Mouse (Mus musculus) forebrain, embryonic 11.5 days (tissue): ENCODE data around the gene Kcnip4. TPM values are rescaled to one million over a fixed set of nuclear protein-coding genes. Genes with fewer than 3 reads are reported as not detected.

Source experiments
- ATAC-seq: fragments of 200-750 bp; cut with Nextera tagmentation; replicated peaks from 2 replicates; pipeline ENCODE4 v1.8.0; 2017; ENCODE audit warnings: moderate TSS enrichment; ENCODE audit not compliant: low FRiP score
- DNase-seq: peaks from one replicate; pipeline ENCODE4 v3.0.0-alpha.2; 2017; ENCODE audit warnings: low spot score
- H3K27ac ChIP-seq: fragments of 300-500 bp; sonication (generic); 2 replicates; pipeline ENCODE4 v1.5.1; 2014; ENCODE audit warnings: low read depth, low read length
- H3K27me3 ChIP-seq: fragments of 300-500 bp; sonication (generic); 2 replicates; pipeline ENCODE4 v1.6.1; 2014; ENCODE audit warnings: mild to moderate bottlenecking, low read length, mixed read lengths; ENCODE audit not compliant: control insufficient read depth, insufficient read depth
- H3K36me3 ChIP-seq: fragments of 300-500 bp; sonication (generic); 2 replicates; pipeline ENCODE4 v1.6.1; 2014; ENCODE audit warnings: mild to moderate bottlenecking, low read length, moderate library complexity, mixed read lengths; ENCODE audit not compliant: control insufficient read depth, insufficient read depth
- H3K4me1 ChIP-seq: fragments of 300-500 bp; sonication (generic); replicated peaks from 2 replicates; pipeline ENCODE4 v1.6.1; 2014; ENCODE audit warnings: low read length, mixed read lengths; ENCODE audit not compliant: control insufficient read depth, insufficient read depth
- H3K4me2 ChIP-seq: fragments of 300-500 bp; sonication (generic); 2 replicates; pipeline ENCODE4 v1.6.1; 2014; ENCODE audit warnings: low read depth, mild to moderate bottlenecking, low read length, moderate library complexity, mixed read lengths; ENCODE audit not compliant: severe bottlenecking
- H3K4me3 ChIP-seq: fragments of 300-500 bp; sonication (generic); 2 replicates; pipeline ENCODE4 v1.5.1; 2014; ENCODE audit warnings: low read depth, low read length
- H3K9ac ChIP-seq: fragments of 300-500 bp; sonication (generic); 2 replicates; pipeline ENCODE4 v1.6.1; 2014; ENCODE audit warnings: low read length
- H3K9me3 ChIP-seq: fragments of 300-500 bp; sonication (generic); 2 replicates; pipeline ENCODE4 v1.6.1; 2016; ENCODE audit warnings: low read length, mixed read lengths; ENCODE audit not compliant: control insufficient read depth
- WGBS: fragments of 180-500 bp; shearing (Covaris S2); extraction: QIAGEN DNeasy Blood & Tissue Kit; methylation state at CpG from one replicate; pipeline ENCODE4 v1.1.7; 2014; 5-methylcytosine and 5-hydroxymethylcytosine counted together
- polyA plus RNA-seq: library from polyadenylated mRNA; unstranded; fragments of >200 nt; fragmentation: Nextera tagmentation; extraction: Ambion mirVana; gene quantifications from 2 replicates; pipeline ENCODE4 v1.2.1, GENCODE M21; 2014

The Kcnip4 gene
- polyA plus RNA-seq, 1 experiment from 2014 or later: 1.7 TPM

DNA sequence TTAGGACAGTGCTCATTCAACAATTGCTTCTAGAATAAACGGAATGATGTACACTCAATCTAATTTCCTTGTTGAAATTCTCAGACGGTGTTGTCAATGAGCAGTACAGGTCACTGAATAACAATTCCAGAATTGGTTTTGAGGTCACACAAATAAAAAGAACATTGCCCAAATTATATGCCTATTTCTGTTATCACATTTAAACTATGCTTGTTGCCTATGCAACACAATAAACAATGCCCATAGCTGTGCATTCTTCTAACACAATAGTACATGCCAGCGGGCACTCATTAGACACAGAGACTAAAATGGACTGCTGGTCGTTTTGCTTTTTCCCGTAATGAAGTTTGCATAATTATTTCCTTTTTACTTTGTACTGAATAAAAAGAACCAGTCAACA is 176.2 kb downstream of the Kcnip4 start:
- Histone ChIP-seq H3K4me2 (no peak overlapping the region), H3K4me1 (no peaks in the 10 kb centered on the region), H3K9ac (no peak overlapping the region), H3K9me3 (no peaks in the 10 kb centered on the region), H3K27ac (no peak overlapping the region), H3K27me3 (no peaks in the 10 kb centered on the region), H3K36me3 (no peaks in the 10 kb centered on the region), H3K4me3 (no peak overlapping the region)
- ATAC-seq (no peak), DNase-seq (no peak)
- 59% methylated on average over 5 of the region's 5 CpGs for WGBS

DNA sequence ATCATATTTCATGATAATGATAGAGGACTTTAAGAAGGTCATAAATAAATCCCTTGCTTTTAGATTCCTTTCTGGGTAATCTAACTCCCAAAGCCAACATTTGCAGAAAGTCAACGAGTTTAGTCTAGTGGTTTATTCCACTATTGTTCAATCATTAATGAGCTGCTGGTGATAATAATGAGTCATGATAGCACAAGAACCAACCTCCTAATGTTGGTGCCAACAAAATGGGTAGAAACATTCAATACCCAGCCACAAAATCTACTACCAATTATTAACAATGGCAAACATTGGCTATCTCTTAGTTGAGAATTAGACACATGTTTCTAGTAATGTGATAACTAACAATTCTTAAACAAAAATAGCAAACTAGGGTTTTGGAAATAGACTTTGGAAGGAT is 180.1 kb downstream of the Kcnip4 start:
- H3K9ac ChIP-seq: no peak overlapping the region
- ATAC-seq (no peak), DNase-seq (no peak)
- no peaks in the 10 kb centered on the region for H3K4me1 ChIP-seq
- no peaks in the 10 kb centered on the region for H3K36me3 ChIP-seq
- H3K27ac ChIP-seq: no peak overlapping the region
- H3K4me2 ChIP-seq: no peak overlapping the region
- H3K9me3 ChIP-seq: no peaks in the 10 kb centered on the region
- no peaks in the 10 kb centered on the region for H3K27me3 ChIP-seq
- no peak overlapping the region for H3K4me3 ChIP-seq
- 80% methylated on average over 1 of the region's 1 CpGs for WGBS

DNA sequence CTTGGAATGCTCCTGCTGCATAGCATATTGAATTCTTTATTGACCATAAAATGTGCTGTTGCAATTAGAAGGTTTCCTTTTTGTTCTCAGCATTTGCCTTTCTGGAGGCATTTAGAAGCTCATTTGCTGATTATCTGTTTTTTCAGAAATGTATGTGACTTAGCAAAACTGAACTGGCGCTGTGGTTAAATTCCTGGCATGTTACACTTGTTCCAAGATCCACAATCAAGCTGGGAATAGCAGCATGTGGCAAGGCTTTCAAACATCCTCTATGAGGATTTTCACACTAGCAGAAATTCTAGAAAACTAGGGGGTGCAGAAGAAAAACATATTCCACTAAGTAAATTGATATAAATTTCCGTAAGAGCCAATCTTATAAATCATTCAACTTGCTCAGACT is 187.5 kb downstream of the Kcnip4 start:
- Histone ChIP-seq H3K9me3 (no peaks in the 10 kb centered on the region), H3K4me3 (no peak overlapping the region), H3K9ac (no peak overlapping the region), H3K36me3 (no peaks in the 10 kb centered on the region), H3K4me1 (no peaks in the 10 kb centered on the region), H3K4me2 (no peak overlapping the region), H3K27ac (no peak overlapping the region), H3K27me3 (no peaks in the 10 kb centered on the region)
- DNase-seq (no peak), ATAC-seq (no peak)
- 57% methylated on average over 2 of the region's 2 CpGs for WGBS

DNA sequence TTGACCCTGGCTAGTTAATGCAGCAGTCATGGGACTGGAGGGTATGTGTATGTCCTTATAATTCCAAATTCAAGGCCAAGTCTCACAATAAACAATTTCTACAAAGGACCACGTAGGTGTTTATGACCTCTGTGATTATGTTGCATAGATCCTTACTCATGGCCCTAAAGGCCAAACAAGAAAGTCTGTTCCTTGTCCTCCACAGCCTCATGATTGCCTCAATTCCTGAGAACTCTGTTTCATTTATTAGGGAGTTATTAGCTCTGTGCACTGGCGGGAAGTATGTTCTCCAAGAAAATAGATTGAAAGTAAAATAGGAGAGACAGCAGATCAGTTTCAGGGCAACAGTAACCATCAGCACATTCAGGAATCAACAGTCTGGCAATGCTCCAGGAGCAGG is 191.6 kb downstream of the Kcnip4 start:
- Histone ChIP-seq H3K27me3 (no peaks in the 10 kb centered on the region), H3K4me1 (no peaks in the 10 kb centered on the region), H3K9ac (no peak overlapping the region), H3K4me2 (no peak overlapping the region), H3K4me3 (no peak overlapping the region), H3K27ac (no peak overlapping the region), H3K36me3 (no peaks in the 10 kb centered on the region), H3K9me3 (no peaks in the 10 kb centered on the region)
- ATAC-seq (no peak), DNase-seq (no peak)
- 83% methylated on average over 2 of the region's 2 CpGs for WGBS

DNA sequence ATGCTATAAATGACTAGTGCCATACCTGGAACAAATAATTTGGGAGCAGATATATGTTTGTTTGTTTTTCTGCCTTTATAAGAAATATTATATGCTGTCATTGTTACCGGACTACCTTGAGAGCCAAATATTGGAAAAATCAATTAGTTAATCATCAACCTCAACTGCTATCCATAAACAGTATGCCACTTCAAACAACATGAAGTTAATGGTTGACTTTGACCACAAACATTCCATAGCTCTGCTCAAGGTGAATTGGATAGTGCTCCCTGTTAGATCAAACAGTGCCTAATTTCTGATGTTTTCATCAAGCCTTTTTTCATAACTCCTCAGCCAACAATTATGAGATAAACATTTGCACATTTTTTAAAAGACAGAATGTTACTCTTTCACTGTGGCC is 195.7 kb downstream of the Kcnip4 start:
- Histone ChIP-seq H3K4me2 (no peak overlapping the region), H3K9me3 (no peaks in the 10 kb centered on the region), H3K27ac (no peak overlapping the region), H3K4me1 (no peaks in the 10 kb centered on the region), H3K36me3 (no peaks in the 10 kb centered on the region), H3K9ac (no peak overlapping the region), H3K4me3 (no peak overlapping the region), H3K27me3 (no peaks in the 10 kb centered on the region)
- 95% methylated on average over 1 of the region's 1 CpGs for WGBS
- DNase-seq: no peak
- no peak for ATAC-seq

DNA sequence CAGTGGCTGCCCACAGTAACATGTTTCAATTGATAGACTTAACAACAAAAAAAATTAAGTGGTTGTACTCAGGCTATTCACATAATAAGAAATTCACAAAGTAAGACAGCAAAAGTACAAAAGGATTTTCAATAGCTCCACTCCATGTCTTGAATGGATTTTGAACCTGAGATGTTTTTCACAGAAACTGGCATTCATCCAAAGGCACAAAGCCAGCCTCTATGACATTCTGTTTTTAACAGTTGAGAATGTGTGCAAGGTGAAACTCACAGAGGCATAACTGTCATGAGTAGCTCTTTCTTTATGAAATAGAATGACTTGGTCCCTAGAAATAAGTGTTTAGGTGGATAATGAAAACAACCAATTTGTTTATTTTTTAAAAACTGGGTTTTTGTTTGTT is 206.0 kb downstream of the Kcnip4 start:
- ATAC-seq (no peak), DNase-seq (no peak)
- Histone ChIP-seq H3K4me1 (no peaks in the 10 kb centered on the region), H3K36me3 (no peaks in the 10 kb centered on the region), H3K9ac (no peak overlapping the region), H3K27ac (no peak overlapping the region), H3K4me3 (no peak overlapping the region), H3K4me2 (no peak overlapping the region), H3K9me3 (no peaks in the 10 kb centered on the region), H3K27me3 (no peaks in the 10 kb centered on the region)

DNA sequence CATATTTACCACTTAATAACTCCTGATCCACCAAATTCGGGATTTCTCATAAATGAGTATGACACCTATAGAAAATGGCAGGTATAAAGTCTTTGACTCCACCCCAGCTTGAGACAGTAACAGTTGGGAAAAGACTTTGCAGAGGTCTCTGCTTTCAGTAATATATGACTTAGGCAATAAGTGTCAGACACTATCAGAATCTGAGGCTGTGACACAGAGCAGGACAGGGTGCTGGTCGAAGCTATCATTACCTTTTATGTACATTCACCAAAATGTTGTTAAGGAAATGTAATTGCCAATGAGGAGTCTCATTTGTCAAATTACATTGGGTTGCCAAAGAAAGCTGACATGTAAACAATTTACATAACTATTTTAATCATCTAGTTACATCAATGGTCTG is 206.8 kb downstream of the Kcnip4 start:
- WGBS: 85% methylated on average over 2 of the region's 2 CpGs
- ATAC-seq (no peak), DNase-seq (no peak)
- Histone ChIP-seq H3K27me3 (no peaks in the 10 kb centered on the region), H3K4me3 (no peak overlapping the region), H3K9me3 (no peaks in the 10 kb centered on the region), H3K9ac (no peak overlapping the region), H3K27ac (no peak overlapping the region), H3K4me2 (no peak overlapping the region), H3K36me3 (no peaks in the 10 kb centered on the region), H3K4me1 (no peaks in the 10 kb centered on the region)

DNA sequence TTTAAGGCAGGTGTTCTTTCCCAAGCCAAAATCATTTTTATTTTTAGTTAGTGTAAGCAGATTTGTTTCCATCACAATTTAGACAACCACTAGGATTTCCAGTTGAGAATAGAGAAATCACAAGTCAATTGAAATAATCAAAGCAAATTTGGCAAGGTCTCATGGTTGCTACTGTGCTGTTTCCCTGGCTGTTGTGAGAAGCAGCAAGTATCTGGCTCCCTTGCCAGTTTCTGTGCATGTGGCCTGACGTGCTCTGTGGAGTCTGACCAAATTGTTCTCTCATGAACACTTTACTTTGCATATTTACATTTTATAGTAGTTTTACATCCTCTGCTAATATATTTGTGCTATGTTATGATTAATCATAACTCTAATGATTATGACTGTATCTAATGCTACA is 217.9 kb downstream of the Kcnip4 start:
- Histone ChIP-seq H3K4me2 (no peak overlapping the region), H3K4me3 (no peak overlapping the region), H3K9ac (no peak overlapping the region), H3K27me3 (no peaks in the 10 kb centered on the region), H3K9me3 (no peaks in the 10 kb centered on the region), H3K36me3 (no peaks in the 10 kb centered on the region), H3K27ac (no peak overlapping the region), H3K4me1 (no peaks in the 10 kb centered on the region)
- 81% methylated on average over 1 of the region's 1 CpGs for WGBS
- DNase-seq: no peak
- no peak for ATAC-seq

DNA sequence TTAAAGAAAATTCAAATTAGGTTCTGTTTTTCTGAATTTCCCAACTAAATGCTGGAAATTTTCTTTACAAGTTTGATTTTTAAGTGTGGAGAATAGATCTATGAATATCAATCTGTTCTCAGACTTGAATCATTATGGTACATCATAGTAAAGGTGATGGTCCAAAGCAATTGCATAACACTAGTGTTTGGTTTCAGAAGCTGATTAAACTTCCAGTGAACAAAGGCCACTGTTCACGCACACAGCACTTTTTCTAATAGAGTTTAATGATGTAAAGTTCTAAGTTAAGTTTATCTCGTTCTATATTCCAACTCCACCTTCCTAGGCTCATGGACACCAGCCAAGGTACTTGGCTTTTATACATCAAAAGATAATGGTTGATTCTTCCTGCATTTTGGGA is 219.4 kb downstream of the Kcnip4 start:
- Histone ChIP-seq H3K9me3 (no peaks in the 10 kb centered on the region), H3K27ac (no peak overlapping the region), H3K4me2 (no peak overlapping the region), H3K4me1 (no peaks in the 10 kb centered on the region), H3K9ac (no peak overlapping the region), H3K27me3 (no peaks in the 10 kb centered on the region), H3K4me3 (no peak overlapping the region), H3K36me3 (no peaks in the 10 kb centered on the region)
- WGBS: 72% methylated on average over 2 of the region's 2 CpGs
- DNase-seq (no peak), ATAC-seq (no peak)
